Mouse (Mus musculus) forebrain, embryonic 16.5 days (tissue): ENCODE data around the gene Cacna1c. TPM values are rescaled to one million over a fixed set of nuclear protein-coding genes. Genes with fewer than 3 reads are reported as not detected.

Experiments used
- ATAC-seq: fragments of 200-750 bp; cut with Nextera tagmentation; 2 replicates; pipeline ENCODE4 v1.8.0; 2017; ENCODE audit warnings: mild to moderate bottlenecking, moderate library complexity
- H3K27ac ChIP-seq: fragments of 300-500 bp; sonication (generic); 2 replicates; pipeline ENCODE4 v1.5.1; 2014; ENCODE audit warnings: low read length, control low read depth
- H3K27me3 ChIP-seq: fragments of 300-500 bp; sonication (generic); replicated peaks from 2 replicates; pipeline ENCODE4 v1.6.1; 2014; ENCODE audit warnings: low read length; ENCODE audit not compliant: control insufficient read depth, insufficient read depth
- H3K36me3 ChIP-seq: fragments of 300-500 bp; sonication (generic); 2 replicates; pipeline ENCODE4 v1.6.1; 2014; ENCODE audit not compliant: control insufficient read depth, insufficient read depth
- H3K4me1 ChIP-seq: fragments of 300-500 bp; sonication (generic); replicated peaks from 2 replicates; pipeline ENCODE4 v1.6.1; 2014; ENCODE audit warnings: low read length; ENCODE audit not compliant: control insufficient read depth, insufficient read depth
- H3K4me2 ChIP-seq: fragments of 300-500 bp; sonication (generic); 2 replicates; pipeline ENCODE4 v1.6.1; 2014; ENCODE audit warnings: mild to moderate bottlenecking, low read length, control low read depth
- H3K4me3 ChIP-seq: fragments of 300-500 bp; sonication (generic); replicated peaks from 2 replicates; pipeline ENCODE4 v1.5.1; 2014; ENCODE audit warnings: mild to moderate bottlenecking, low read length, control low read depth
- H3K9ac ChIP-seq: fragments of 300-500 bp; sonication (generic); replicated peaks from 2 replicates; pipeline ENCODE4 v1.6.1; 2014; ENCODE audit warnings: low read depth, low read length, control low read depth
- H3K9me3 ChIP-seq: fragments of 300-500 bp; sonication (generic); 2 replicates; pipeline ENCODE4 v1.6.1; 2016; ENCODE audit warnings: low read length; ENCODE audit not compliant: control insufficient read depth
- WGBS: fragments of 180-500 bp; shearing (Covaris S2); extraction: QIAGEN DNeasy Blood & Tissue Kit; methylation state at CpG from one replicate; pipeline ENCODE4 v1.1.7; 2014; 5-methylcytosine and 5-hydroxymethylcytosine counted together
- polyA plus RNA-seq: library from polyadenylated mRNA; unstranded; fragments of >200 nt; fragmentation: Nextera tagmentation; extraction: Ambion mirVana; gene quantifications from 2 replicates; pipeline ENCODE4 v1.2.1, GENCODE M21; 2015

The Cacna1c gene
- polyA plus RNA-seq, 1 experiment from 2014 or later = 9.8 TPM

DNA sequence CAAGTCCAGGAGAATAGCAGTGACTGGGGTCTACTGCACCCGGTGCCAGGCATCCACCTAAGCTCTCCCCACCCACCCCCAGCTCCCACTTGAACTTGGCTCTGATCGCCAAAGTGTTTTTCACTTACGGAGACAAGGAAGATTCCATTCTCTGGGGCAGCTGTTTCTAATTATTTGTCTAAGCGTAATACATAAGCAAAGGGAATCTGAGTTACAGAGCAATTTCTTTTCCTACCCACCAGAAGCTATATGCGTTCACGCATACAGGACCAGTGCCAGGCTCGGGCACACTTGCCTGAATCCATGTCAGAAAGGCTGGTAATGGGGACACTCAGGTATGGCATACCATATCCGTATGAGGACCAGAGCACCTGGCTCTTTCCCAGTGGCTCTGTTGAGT lies 248.9 kb downstream of the Cacna1c start:
- Histone ChIP-seq H3K4me3 (no peak overlapping the region), H3K4me2 (no peak overlapping the region), H3K27ac (no peak overlapping the region), H3K9me3 (no peaks in the 10 kb centered on the region), H3K36me3 (no peaks in the 10 kb centered on the region), H3K27me3 (no peaks in the 10 kb centered on the region), H3K9ac (no peak overlapping the region), H3K4me1 (0 out of 2 replicates have a peak, but pooled peaks cover under 1% of the 10 kb centered on the region)
- ATAC-seq = no peak
- WGBS = 84% methylated on average over 8 of the region's 8 CpGs

- no peak overlapping the region for H3K4me3 ChIP-seq
- no peaks in the 10 kb centered on the region for H3K9me3 ChIP-seq
- H3K27me3 ChIP-seq = no peaks in the 10 kb centered on the region
- WGBS = 90% methylated on average over 6 of the region's 6 CpGs
- H3K4me1 ChIP-seq = no peaks in the 10 kb centered on the region
- no peak overlapping the region for H3K9ac ChIP-seq
- no peak for ATAC-seq
- H3K27ac ChIP-seq = no peak overlapping the region
- H3K36me3 ChIP-seq = no peaks in the 10 kb centered on the region
- H3K4me2 ChIP-seq = no peak overlapping the region
These were observed 249.6 kb downstream of the Cacna1c start for GRCm38 (mm10) chr6:118946660-118947059.

DNA sequence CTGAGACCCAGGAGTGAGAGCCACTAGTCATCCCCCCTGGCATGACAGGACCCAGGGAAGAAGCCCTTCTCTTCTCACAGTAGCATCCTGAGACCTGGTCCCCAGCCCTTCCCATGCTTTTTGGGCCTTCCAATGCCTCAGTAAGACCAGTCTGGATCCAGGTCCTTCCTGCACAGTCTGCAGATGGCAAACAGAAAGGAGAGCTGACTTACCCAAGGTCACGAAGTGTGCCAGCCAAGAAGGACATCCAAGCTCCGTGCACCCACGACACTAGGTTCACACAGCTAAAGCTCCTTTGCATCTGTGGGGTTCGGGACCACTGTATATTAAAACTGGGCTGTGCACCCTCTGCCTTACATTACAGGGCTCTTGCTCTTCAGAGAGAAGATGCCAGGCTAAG lies 252.1 kb downstream of the Cacna1c start:
- WGBS = 90% methylated on average over 4 of the region's 4 CpGs
- Histone ChIP-seq H3K9me3 (no peaks in the 10 kb centered on the region), H3K27me3 (no peaks in the 10 kb centered on the region), H3K4me3 (no peak overlapping the region), H3K9ac (no peak overlapping the region), H3K4me1 (no peaks in the 10 kb centered on the region), H3K36me3 (no peaks in the 10 kb centered on the region), H3K4me2 (no peak overlapping the region), H3K27ac (no peak overlapping the region)
- ATAC-seq = no peak

- peaks cover 8% of the 10 kb centered on the region; the same call in 1 of the 2 replicates for H3K4me1 ChIP-seq
- H3K4me2 ChIP-seq = no peak overlapping the region
- 72% methylated on average over 4 of the region's 4 CpGs for WGBS
- no peaks in the 10 kb centered on the region for H3K36me3 ChIP-seq
- no peak; the same call in 1 of the 2 replicates for ATAC-seq
- no peaks in the 10 kb centered on the region for H3K27me3 ChIP-seq
- H3K4me3 ChIP-seq = no peak overlapping the region
- no peak overlapping the region for H3K27ac ChIP-seq
- no peak overlapping the region for H3K9ac ChIP-seq
- no peaks in the 10 kb centered on the region for H3K9me3 ChIP-seq
These were observed 254.4 kb downstream of the Cacna1c start for GRCm38 (mm10) chr6:118941816-118942215.

DNA sequence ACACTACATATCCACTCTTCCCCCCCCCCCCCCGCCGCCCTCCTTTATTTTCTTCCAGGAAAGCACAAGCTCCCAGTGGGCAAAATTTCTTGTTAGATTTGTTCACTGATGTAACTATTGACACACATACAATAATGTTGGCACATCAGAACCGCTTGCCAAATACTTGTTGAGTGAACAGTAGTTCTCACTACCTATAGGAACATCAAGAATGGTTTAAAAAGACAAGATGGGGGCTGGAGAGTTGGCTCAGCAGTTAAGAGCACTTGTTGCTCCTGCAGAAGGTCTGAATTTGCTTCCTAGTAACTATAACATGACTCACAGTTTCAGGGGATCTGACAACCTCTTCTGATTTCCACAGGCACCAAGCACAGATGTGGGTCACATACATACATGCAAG lies 255.2 kb downstream of the Cacna1c start:
- Histone ChIP-seq H3K4me3 (no peak overlapping the region), H3K4me1 (peaks cover 8% of the 10 kb centered on the region; the same call in 1 of the 2 replicates), H3K27ac (no peak overlapping the region), H3K4me2 (no peak overlapping the region), H3K36me3 (no peaks in the 10 kb centered on the region), H3K9ac (no peak overlapping the region), H3K27me3 (no peaks in the 10 kb centered on the region), H3K9me3 (no peaks in the 10 kb centered on the region)
- 88% methylated on average over 2 of the region's 3 CpGs for WGBS
- no peak for ATAC-seq

GRCm38 (mm10) chr6:118939626-118940025 lies 256.6 kb downstream of the Cacna1c start:
- no peak overlapping the region for H3K27ac ChIP-seq
- peaks cover 8% of the 10 kb centered on the region; the same call in 1 of the 2 replicates for H3K4me1 ChIP-seq
- H3K4me3 ChIP-seq = no peak overlapping the region
- no peak overlapping the region for H3K9ac ChIP-seq
- no peaks in the 10 kb centered on the region for H3K9me3 ChIP-seq
- H3K27me3 ChIP-seq = no peaks in the 10 kb centered on the region
- ATAC-seq = no peak
- no peaks in the 10 kb centered on the region for H3K36me3 ChIP-seq
- H3K4me2 ChIP-seq = no peak overlapping the region
- WGBS = 87% methylated on average over 8 of the region's 8 CpGs

- ATAC-seq = 0 out of 2 replicates have a peak, but pooled peaks have one; percentile 14
- Histone ChIP-seq H3K36me3 (no peaks in the 10 kb centered on the region), H3K9me3 (no peaks in the 10 kb centered on the region), H3K9ac (no peak overlapping the region), H3K27ac (no peak overlapping the region), H3K4me1 (peaks cover 8% of the 10 kb centered on the region; the same call in 1 of the 2 replicates), H3K27me3 (no peaks in the 10 kb centered on the region), H3K4me2 (no peak overlapping the region), H3K4me3 (no peak overlapping the region)
- 48% methylated on average over 13 of the region's 13 CpGs for WGBS
These were observed 257.7 kb downstream of the Cacna1c start for GRCm38 (mm10) chr6:118938386-118939096.

GRCm38 (mm10) chr6:118937536-118937935 lies 258.7 kb downstream of the Cacna1c start:
- Histone ChIP-seq H3K4me2 (no peak overlapping the region), H3K27me3 (no peaks in the 10 kb centered on the region), H3K9ac (no peak overlapping the region), H3K9me3 (no peaks in the 10 kb centered on the region), H3K4me3 (no peak overlapping the region), H3K4me1 (peaks cover 16% of the 10 kb centered on the region), H3K36me3 (no peaks in the 10 kb centered on the region), H3K27ac (no peak overlapping the region)
- no peak for ATAC-seq
- 77% methylated on average over 5 of the region's 5 CpGs for WGBS

DNA sequence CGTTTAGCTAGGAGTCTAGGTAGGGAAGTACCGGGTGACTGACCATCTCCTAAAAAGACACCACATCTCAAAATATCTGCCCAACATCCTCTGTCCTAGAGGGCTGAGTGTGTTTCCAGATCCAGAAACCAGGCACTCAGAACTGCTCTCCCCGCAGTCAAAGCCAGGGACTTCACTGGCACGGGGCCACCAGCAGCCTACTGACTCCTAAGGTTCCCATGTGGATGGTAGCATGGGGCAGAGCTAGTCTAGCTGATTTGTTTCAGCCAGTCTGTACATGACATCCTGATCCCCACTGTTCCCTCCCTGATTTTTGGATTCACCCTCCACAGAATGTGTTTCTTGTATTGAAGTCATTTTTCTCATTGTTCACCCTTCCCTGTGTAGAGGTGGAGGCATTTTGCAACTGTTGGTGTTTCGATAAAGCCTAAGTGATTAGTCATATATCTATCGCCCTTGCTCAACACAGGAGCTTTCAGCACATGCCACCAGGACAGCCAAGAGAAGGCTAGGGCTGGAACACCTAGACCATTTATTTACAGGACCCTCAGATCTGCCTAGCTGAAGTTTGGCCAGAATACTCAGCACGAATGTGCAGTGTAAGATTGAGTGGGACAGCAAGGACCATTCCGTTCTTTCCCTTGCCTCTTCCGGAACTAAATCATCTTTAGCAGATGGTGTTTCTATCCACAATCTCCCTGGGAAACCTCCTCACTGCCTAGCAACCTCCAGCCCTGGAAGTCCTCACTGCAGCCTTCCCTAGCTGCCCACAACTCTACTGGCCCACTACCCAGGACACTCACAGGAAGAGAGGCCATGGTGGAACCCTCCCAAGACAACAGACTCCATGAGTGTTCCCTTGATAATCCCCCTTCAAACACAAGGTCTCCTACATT lies 260.4 kb downstream of the Cacna1c start:
- no peak for ATAC-seq
- Histone ChIP-seq H3K27me3 (no peaks in the 10 kb centered on the region), H3K9ac (no peak overlapping the region), H3K36me3 (no peaks in the 10 kb centered on the region), H3K4me3 (no peak overlapping the region), H3K4me1 (peaks cover 17% of the 10 kb centered on the region), H3K27ac (no peak overlapping the region), H3K9me3 (no peaks in the 10 kb centered on the region), H3K4me2 (no peak overlapping the region)
- 89% methylated on average over 9 of the region's 9 CpGs for WGBS
